Mouse (Mus musculus) bone marrow macrophage, adult 2 months (primary cell): ENCODE results near the gene Actbl2.

ENCODE experiments used
- CTCF ChIP-seq: IDR thresholded peaks from 2 replicates; pipeline ENCODE4 v1.5.1; 2012; ENCODE audit warnings: low read depth, mild to moderate bottlenecking, low read length, moderate library complexity
- POLR2A ChIP-seq: IDR thresholded peaks from 2 replicates; pipeline ENCODE4 v1.6.1; 2012; ENCODE audit warnings: mild to moderate bottlenecking, low read depth, low read length, borderline replicate concordance

DNA sequence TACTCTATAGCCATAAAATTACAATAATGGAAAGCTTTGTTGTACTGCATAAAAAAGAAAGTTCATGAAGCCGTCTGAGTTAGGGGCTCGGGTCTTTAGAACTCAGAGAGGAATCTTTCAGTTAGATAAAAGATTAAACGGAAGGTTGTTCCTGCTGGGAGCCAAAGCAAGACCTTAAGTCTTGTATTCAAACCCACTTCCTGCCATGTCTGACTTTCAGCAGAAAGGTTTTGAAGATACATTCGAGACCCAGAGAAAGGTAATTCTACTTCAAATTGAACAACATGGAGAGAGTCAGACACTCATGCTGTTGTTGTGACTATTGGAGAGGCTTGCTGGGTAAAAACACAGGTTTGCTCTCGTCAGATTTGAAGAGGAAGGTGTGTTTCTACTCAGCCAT, 3.0 kb upstream of the Actbl2 start:
- TF ChIP-seq POLR2A (no peak), CTCF (no peak)
